Mouse (Mus musculus) small intestine, adult 2 months (tissue): ENCODE data around the gene Rell1. TPM values are rescaled to one million over a fixed set of nuclear protein-coding genes. Genes with fewer than 3 reads are reported as not detected.
"Not testable (repeated sequence)": the region's sequence is repeated elsewhere in the genome, so short reads cannot be mapped to it uniquely, and the experiment has no call there.

Source experiments
- H3K27ac ChIP-seq: fragments of 200-500 bp; 2 replicates; pipeline ENCODE4 v1.5.1; 2012; ENCODE audit warnings: low read depth, low read length, control low read depth, inconsistent platforms; ENCODE audit not compliant: insufficient read depth
- H3K27me3 ChIP-seq: fragments of 200-500 bp; 2 replicates; pipeline ENCODE4 v1.6.1; 2012; ENCODE audit warnings: mild to moderate bottlenecking, moderate library complexity, low read length, inconsistent platforms; ENCODE audit not compliant: control insufficient read depth, insufficient read depth
- H3K36me3 ChIP-seq: fragments of 200-500 bp; 2 replicates; pipeline ENCODE4 v1.6.1; 2012; ENCODE audit warnings: mild to moderate bottlenecking, low read length, control low read depth, inconsistent platforms; ENCODE audit not compliant: control insufficient read depth, insufficient read depth
- H3K4me1 ChIP-seq: fragments of 200-500 bp; 2 replicates; pipeline ENCODE4 v1.6.1; 2012; ENCODE audit warnings: low read length, inconsistent platforms, mixed read lengths; ENCODE audit not compliant: control insufficient read depth, insufficient read depth, insufficient read length
- H3K4me3 ChIP-seq: fragments of 200-500 bp; 2 replicates; pipeline ENCODE4 v1.5.1; 2012; ENCODE audit warnings: low read depth, mild to moderate bottlenecking, control low read depth, inconsistent platforms, low read length, moderate library complexity
- CTCF ChIP-seq: fragments of 200-500 bp; IDR thresholded peaks from 2 replicates; pipeline ENCODE4 v1.5.1; 2012; ENCODE audit warnings: low read depth, mild to moderate bottlenecking, control low read depth, inconsistent platforms, low read length, moderate library complexity, mixed read lengths; ENCODE audit not compliant: insufficient replicate concordance, insufficient read length; ENCODE audit errors: extremely low read depth
- POLR2A ChIP-seq: fragments of 200-500 bp; IDR thresholded peaks from 2 replicates; pipeline ENCODE4 v1.6.1; 2012; ENCODE audit warnings: low read depth, mild to moderate bottlenecking, control low read depth, inconsistent platforms, low read length, moderate library complexity
- WGBS: fragments of 180-500 bp; shearing (Covaris S2); methylation state at CpG from one replicate; pipeline ENCODE4 v1.1.7; 2018; 5-methylcytosine and 5-hydroxymethylcytosine counted together
- polyA plus RNA-seq: library from polyadenylated mRNA; depleted of rRNA; stranded (reverse); fragments of >200 nt; gene quantifications from 2 replicates; pipeline ENCODE4 v1.2.3, GENCODE M21; 2012

Rell1 gene
- polyA plus RNA-seq, 1 experiment: 10.7 TPM

DNA sequence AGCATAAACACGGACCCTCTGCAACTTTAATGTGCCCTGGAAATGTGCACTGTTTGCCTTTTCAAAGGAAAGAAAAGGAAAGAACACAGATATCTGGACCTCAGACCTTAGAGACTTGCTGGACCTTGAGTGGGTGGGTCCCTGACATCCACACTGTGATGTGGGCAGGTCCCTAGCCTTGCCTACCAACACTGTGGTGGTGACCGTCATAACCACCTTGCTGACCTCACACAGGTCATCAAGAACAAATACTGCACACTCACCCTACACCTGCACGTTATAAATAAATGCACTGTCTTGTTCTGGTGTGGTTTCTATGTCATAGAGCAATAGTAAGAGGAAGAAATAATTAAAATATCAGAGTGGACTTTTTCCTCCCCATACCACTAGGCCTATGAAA is 65.4 kb downstream of the Rell1 start:
- Histone ChIP-seq H3K27me3 (no peaks in the 10 kb centered on the region), H3K27ac (no peak overlapping the region), H3K4me1 (no peaks in the 10 kb centered on the region), H3K4me3 (no peak overlapping the region), H3K36me3 (peaks cover 7% of the 10 kb centered on the region)
- TF ChIP-seq CTCF: no peak
- WGBS: 54% methylated on average over 3 of the region's 3 CpGs

DNA sequence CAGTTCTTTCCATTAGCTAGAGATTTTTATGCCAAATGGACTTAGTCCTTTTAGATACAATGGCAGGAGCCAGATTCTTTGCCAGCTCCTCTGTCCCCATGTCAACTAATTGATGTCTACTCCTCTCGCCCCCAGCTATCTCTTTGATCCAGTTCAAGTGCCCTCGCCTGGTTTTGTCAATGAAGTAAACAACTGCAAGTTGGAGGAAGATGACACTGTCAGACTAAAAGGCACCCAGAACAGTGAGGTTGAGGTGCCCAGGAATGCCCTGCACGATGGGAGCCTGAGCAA is 70.9 kb downstream of the Rell1 start:
- no peak overlapping the region for H3K4me3 ChIP-seq
- no peaks in the 10 kb centered on the region for H3K27me3 ChIP-seq
- TF ChIP-seq CTCF: no peak
- TF ChIP-seq POLR2A: no peak
- peaks cover 11% of the 10 kb centered on the region for H3K36me3 ChIP-seq
- WGBS: 45% methylated on average over 3 of the region's 3 CpGs
- peak overlapping the region; percentile 29 for H3K27ac ChIP-seq
- peaks cover 5% of the 10 kb centered on the region; the same call in 1 of the 2 replicates for H3K4me1 ChIP-seq

DNA sequence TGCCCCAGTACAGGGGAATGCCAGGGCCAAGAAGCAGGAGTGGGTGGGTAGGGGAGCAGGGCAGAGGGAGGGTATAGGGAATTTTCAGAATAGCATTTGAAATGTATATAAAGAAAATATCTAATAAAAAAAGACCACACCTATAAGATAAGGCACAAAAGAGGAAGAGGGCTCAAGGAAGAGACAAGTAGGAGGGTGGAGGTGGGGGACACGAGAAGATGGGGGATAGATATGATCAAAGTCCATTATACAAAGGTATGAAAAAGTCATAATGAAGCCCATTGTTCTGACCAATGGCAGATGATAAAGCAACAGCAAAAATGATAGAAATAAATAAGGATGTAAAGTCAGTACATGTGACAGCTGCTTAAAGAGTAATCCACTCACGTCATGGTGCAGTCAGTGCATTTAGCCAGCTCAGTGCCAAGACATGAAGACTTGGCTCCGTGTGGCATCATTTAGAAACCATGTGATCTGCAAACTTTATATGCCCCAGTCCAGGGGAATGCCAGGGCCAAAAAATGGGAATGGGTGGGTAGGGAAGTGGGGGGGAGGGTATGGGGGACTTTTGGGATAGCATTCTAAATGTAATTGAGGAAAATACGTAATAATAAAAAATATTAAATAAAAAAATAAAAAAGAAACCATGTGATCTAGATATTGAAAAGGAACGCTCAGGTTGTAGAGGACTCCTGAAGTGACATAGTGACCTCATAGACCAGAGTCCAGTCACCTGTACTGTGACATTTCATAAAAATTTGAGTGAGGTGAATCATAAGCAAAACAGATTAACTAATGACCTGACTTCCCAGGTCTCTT is 71.5 kb downstream of the Rell1 start:
- not testable (repeated sequence) for H3K27me3 ChIP-seq, H3K4me1 ChIP-seq, H3K4me3 ChIP-seq, H3K27ac ChIP-seq
- 46% methylated on average over 5 of the region's 5 CpGs for WGBS
- peaks cover 11% of the 10 kb centered on the region for H3K36me3 ChIP-seq

DNA sequence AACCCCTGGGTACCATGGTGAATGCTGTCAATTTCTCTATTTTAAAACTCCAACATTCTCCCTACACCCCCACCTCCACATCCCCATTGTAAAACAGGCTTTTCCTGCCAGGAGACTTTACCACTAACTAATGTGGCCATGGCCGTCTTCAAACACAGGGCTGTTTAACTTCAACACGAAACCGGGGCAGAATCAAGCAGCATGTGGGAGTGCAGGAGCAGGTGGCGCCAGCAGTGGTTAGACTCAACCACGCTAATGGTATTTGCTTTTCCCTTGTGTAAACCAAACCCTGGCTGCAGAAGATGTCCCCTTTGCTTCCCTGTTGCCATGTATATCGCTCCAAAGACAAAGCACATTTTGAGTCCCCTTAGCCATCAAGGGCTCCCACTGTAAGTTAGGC is 76.8 kb downstream of the Rell1 start:
- 30% methylated on average over 6 of the region's 6 CpGs for WGBS
- Histone ChIP-seq H3K36me3 (peaks cover 13% of the 10 kb centered on the region), H3K4me1 (no peaks in the 10 kb centered on the region), H3K4me3 (no peak overlapping the region), H3K27ac (no peak overlapping the region), H3K27me3 (no peaks in the 10 kb centered on the region)
- TF ChIP-seq CTCF (no peak), POLR2A (no peak)

GRCm38 (mm10) chr5:63891241-63891640 is 77.5 kb downstream of the Rell1 start:
- TF ChIP-seq POLR2A: no peak
- no peaks in the 10 kb centered on the region for H3K27me3 ChIP-seq
- H3K36me3 ChIP-seq: peaks cover 13% of the 10 kb centered on the region
- WGBS: 86% methylated on average over 4 of the region's 4 CpGs
- no peaks in the 10 kb centered on the region for H3K4me1 ChIP-seq
- H3K27ac ChIP-seq: no peak overlapping the region
- no peak overlapping the region for H3K4me3 ChIP-seq

DNA sequence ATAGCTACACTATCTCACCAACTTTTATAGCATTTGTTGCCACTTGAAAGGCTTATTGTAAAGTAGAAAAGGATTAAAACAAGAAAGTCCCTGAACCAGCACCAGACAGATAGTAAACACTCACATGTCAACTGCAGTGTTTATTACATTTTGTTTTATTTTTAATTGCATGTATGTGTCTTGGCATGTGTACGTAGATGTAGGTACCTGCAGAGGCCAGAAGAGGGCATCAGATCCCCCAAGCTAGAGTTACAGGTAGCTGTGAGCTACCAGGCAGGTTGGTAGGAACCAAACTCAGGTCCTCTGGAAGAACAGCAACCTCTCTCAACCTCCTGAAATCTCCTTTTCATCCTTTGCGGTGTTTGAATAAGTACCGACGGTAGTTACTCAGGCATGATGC is 81.6 kb downstream of the Rell1 start:
- no peaks in the 10 kb centered on the region for H3K27me3 ChIP-seq
- peak; percentile 33; the same call in 1 of the 2 replicates for TF ChIP-seq CTCF
- no peak for TF ChIP-seq POLR2A
- H3K4me3 ChIP-seq: no peak overlapping the region
- no peaks in the 10 kb centered on the region for H3K4me1 ChIP-seq
- no peak overlapping the region for H3K27ac ChIP-seq
- 87% methylated on average over 4 of the region's 4 CpGs for WGBS
- peaks cover 14% of the 10 kb centered on the region for H3K36me3 ChIP-seq

- Histone ChIP-seq H3K4me3 (no peak overlapping the region), H3K4me1 (no peaks in the 10 kb centered on the region), H3K27me3 (no peaks in the 10 kb centered on the region), H3K36me3 (peaks cover 14% of the 10 kb centered on the region), H3K27ac (no peak overlapping the region)
- 14% methylated on average over 6 of the region's 6 CpGs for whole genome bisulfite sequencing
- TF ChIP-seq POLR2A (no peak), CTCF (peak; percentile 44; the same call in 1 of the 2 replicates)
Measured at GRCm38 (mm10) chr5:63886709-63887108, 82.0 kb downstream of the Rell1 start.

DNA sequence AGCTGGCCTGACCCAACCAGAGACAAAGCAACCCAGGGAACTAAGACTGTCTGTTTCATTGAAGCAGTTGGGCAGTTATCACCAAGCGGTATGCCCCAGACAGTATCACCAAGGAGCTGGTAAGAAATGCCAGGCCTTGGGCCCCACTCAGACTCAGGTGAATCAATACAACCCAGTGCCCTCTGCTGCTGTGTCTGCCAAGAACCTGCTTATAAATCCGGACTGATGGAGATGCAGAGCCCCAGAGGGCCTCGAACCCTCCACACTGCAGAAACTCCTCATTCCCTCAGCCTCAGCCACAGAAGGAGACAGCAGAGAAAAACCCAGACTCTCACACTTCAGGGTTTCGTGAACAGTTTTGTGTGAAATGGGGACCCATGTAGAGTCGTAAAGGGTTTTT is 82.4 kb downstream of the Rell1 start:
- H3K27me3 ChIP-seq: no peaks in the 10 kb centered on the region
- H3K4me1 ChIP-seq: no peaks in the 10 kb centered on the region
- TF ChIP-seq CTCF: no peak
- TF ChIP-seq POLR2A: no peak
- no peak overlapping the region for H3K4me3 ChIP-seq
- H3K27ac ChIP-seq: no peak overlapping the region
- WGBS: 78% methylated on average over 5 of the region's 5 CpGs
- peaks cover 14% of the 10 kb centered on the region for H3K36me3 ChIP-seq
